Mouse (Mus musculus) inflammation-experienced regulatory T-cells (primary cell): ENCODE results near the gene Olfr1416. TPM values are rescaled to one million over a fixed set of nuclear protein-coding genes. Genes with fewer than 3 reads are reported as not detected.

ENCODE experiments used
- polyA plus RNA-seq, 2 experiments: library from polyadenylated mRNA; unstranded; fragments of 100-300 nt; shearing (Covaris generic); gene quantifications; one replicate each; pipeline ENCODE4 v1.2.1; 2017

The Olfr1416 gene
- under 1 TPM in 1 of 2 experiments, not detected in 1; 0.12 TPM for polyA plus RNA-seq

GRCm38 (mm10) chr1:92485013-92485412, at the start of gene Olfr1416:
Olfr1416 (minus strand) TSS chr1:92485113.

DNA sequence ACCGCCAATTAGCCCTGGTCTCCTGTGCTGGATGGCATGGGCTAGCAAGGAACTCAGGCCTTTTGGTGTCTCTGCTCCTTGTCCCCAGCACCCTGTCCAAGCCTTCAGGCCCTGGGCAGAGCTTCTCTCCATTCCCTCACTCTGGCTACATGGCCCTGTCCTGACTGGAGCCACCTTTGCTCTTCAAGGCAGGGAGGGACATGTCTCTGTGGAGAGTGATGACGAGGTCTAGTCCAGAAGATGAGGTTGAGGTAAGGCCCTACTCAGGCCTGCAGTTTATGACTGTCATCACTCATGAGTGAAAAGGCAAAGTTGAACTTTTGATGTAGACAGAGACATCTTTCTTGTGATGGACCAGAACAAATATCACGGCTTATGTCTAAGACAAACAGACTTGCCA, 33.6 kb upstream of the Olfr1416 start, which contains the start of gene Olfr1414:
TSS of gene Olfr1414 (minus strand) at position 101 of the 400 bp plus-strand sequence.

GRCm38 (mm10) chr1:92496001-92496400, 11.1 kb upstream of the Olfr1416 start, which contains the start of gene Olfr1415:
Olfr1415 (minus strand) TSS chr1:92496101.

DNA sequence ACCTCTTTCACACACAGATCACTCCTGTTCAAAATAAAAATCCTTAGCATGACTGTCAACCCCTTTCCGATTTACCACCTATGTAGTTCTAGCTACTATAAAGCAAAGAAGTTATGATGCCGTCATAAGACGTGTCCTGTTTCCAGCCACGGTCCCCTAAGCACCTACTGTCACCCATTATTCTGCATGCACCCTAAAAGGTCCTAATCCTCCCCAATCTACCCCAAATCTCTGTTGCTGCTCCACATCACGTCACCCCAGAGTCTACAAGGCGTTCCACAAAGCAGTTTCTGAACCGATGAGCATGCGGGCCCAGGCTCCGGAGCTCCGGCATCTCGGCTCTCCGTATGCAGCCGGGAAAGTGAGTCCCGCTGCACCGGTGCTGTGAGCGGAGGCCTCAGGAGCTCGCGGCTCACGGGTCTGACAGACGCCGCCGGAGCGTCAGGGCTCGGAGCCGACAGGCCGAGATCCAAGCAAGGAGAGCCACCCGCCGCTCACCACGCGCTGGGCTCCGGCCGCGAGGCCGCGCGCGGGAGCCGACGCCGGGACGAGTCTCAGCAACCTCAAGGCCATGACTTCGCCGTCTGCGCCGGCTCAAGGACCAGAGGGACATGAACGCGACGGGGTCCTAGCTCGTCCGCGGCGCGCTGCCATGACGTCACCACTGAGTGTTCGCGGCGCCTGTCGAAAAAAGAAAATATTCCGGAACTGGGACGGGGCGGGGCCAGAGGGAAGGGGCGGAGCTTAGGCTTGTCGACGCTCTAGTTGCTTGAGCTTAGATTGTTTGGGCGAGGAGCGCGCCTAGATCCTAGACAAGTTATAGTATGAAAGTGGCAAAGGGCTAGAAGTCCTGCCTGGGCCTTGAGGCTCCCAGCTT, 11.5 kb downstream of the Olfr1416 start, which contains the start of gene Ndufa10:
TSS of gene Ndufa10 (minus strand) at position 696 of the 877 bp plus-strand sequence.

Other genes starting within 250 kb of the Olfr1416 start
- gene Ndufa10, start 11.3 kb downstream of the Olfr1416 start, polyA plus RNA-seq: 100 to 1,000 TPM; 201 to 223 TPM
- not detected for gene Olfr1415, start 11.0 kb upstream of the Olfr1416 start, polyA plus RNA-seq
- gene Olfr1414, start 33.5 kb upstream of the Olfr1416 start, polyA plus RNA-seq: under 1 TPM in 1 of 2 experiments, not detected in 1; 0.12 TPM
- not detected for gene Olfr1413, start 86.2 kb upstream of the Olfr1416 start, polyA plus RNA-seq
- gene Olfr1412, start 100.7 kb upstream of the Olfr1416 start, polyA plus RNA-seq: not detected
- gene Olfr1411, start 109.3 kb upstream of the Olfr1416 start, polyA plus RNA-seq: not detected
- gene Olfr1410, start 120.7 kb upstream of the Olfr1416 start, polyA plus RNA-seq: not detected
- 1 to 10 TPM in 1 of 2 experiments, not detected in 1; 3.3 TPM for gene Olfr12, start 132.7 kb upstream of the Olfr1416 start, polyA plus RNA-seq
- gene Cops9, start 156.9 kb upstream of the Olfr1416 start, polyA plus RNA-seq: 100 to 1,000 TPM; 195 to 201 TPM
- gene Otos, start 163.7 kb upstream of the Olfr1416 start, polyA plus RNA-seq: 1 to 10 TPM in 1 of 2 experiments, under 1 TPM in 1; 0.20 to 1.2 TPM